Mouse (Mus musculus): ENCODE measurements at regions not wholly inside any gene's neighbourhood (a gene's known extent, or its start where the extent isn't known, plus 50 kb on each side); places are given as distances from the start of the nearest gene placed in this dataset.

GRCm38 (mm10) chr1:112947551-112948310 lies 1083.0 kb upstream of the Dsel start:
- DNase-seq (ENCODE audit: low spot score in 2 of 2) = peak in 1 of 2 experiments; percentile 15

Measured in right cerebral cortex, postnatal 10 days (tissue).